Mouse (Mus musculus) MEL (cell line): ENCODE results near the gene Vars. TPM values are rescaled to one million over a fixed set of nuclear protein-coding genes. Genes with fewer than 3 reads are reported as not detected.
"Not testable (repeated sequence)": the region's sequence is repeated elsewhere in the genome, so short reads cannot be mapped to it uniquely, and the experiment has no call there.

Experiments
- DNase-seq: peaks from one replicate; pipeline ENCODE4 v3.0.0; 2011; ENCODE audit warnings: low read depth, low spot score
- H3K27ac ChIP-seq: 2 replicates; pipeline ENCODE4 v1.5.1; 2012; ENCODE audit warnings: low read depth, mild to moderate bottlenecking, control low read depth, low read length, moderate library complexity; ENCODE audit not compliant: control insufficient read depth
- H3K27me3 ChIP-seq, 2 experiments: fragments of 150-350 bp in 1 of 2; sonication (generic) in 1 of 2; 2 replicates each; pipeline ENCODE4 v1.6.1; 2012; ENCODE audit warnings: low read length in 2 of 2, mild to moderate bottlenecking in 2 of 2, improper control_type of control experiment in 1 of 2, moderate library complexity in 1 of 2; ENCODE audit not compliant: insufficient read depth in 2 of 2, control insufficient read depth in 1 of 2
- H3K36me3 ChIP-seq, 2 experiments: 2 replicates each; pipeline ENCODE4 v1.6.1; 2012 to 2014; ENCODE audit warnings: low read length in 2 of 2, improper control_type of control experiment in 1 of 2, inconsistent platforms in 1 of 2, mild to moderate bottlenecking in 1 of 2; ENCODE audit not compliant: insufficient read depth in 2 of 2, control insufficient read depth in 1 of 2
- H3K4me1 ChIP-seq, 2 experiments: fragments of 150-350 bp in 1 of 2; sonication (generic) in 1 of 2; 2 replicates each; pipeline ENCODE4 v1.6.1; 2012; ENCODE audit warnings: low read length in 2 of 2, improper control_type of control experiment in 1 of 2, mild to moderate bottlenecking in 1 of 2; ENCODE audit not compliant: insufficient read depth in 2 of 2, control insufficient read depth in 1 of 2
- H3K4me3 ChIP-seq, 2 experiments: fragments of 150-350 bp in 1 of 2; sonication (generic) in 1 of 2; 2 replicates each; pipeline ENCODE4 v1.5.1; 2012; ENCODE audit warnings: low read depth in 2 of 2, low read length in 2 of 2, mild to moderate bottlenecking in 2 of 2, moderate library complexity in 2 of 2, control low read depth in 1 of 2, improper control_type of control experiment in 1 of 2; ENCODE audit not compliant: control insufficient read depth in 1 of 2, insufficient read depth in 1 of 2
- H3K79me2 ChIP-seq: 2 replicates; pipeline ENCODE4 v1.6.1; 2012; ENCODE audit warnings: mild to moderate bottlenecking, low read length, moderate library complexity; ENCODE audit not compliant: control insufficient read depth, poor library complexity, insufficient read depth
- H3K9ac ChIP-seq: 2 replicates; pipeline ENCODE4 v1.6.1; 2012; ENCODE audit warnings: low read depth, mild to moderate bottlenecking, control low read depth, low read length, moderate library complexity; ENCODE audit not compliant: control insufficient read depth, poor library complexity, severe bottlenecking
- H3K9me3 ChIP-seq: fragments of 150-350 bp; sonication (generic); replicated peaks from 2 replicates; pipeline ENCODE4 v1.6.1; 2012; ENCODE audit warnings: mild to moderate bottlenecking, low read length, improper control_type of control experiment, moderate library complexity; ENCODE audit not compliant: insufficient read depth
- CHD1 ChIP-seq: IDR thresholded peaks from 2 replicates; pipeline ENCODE4 v1.6.1; 2012; ENCODE audit warnings: low read depth, mild to moderate bottlenecking, inconsistent platforms, low read length, improper control_type of control experiment
- CHD2 ChIP-seq: IDR thresholded peaks from 2 replicates; pipeline ENCODE4 v1.6.1; 2011; ENCODE audit warnings: low read length, improper control_type of control experiment
- CTCF ChIP-seq, 3 experiments: IDR thresholded peaks in 2 of 3; conservative IDR thresholded peaks in 1 of 3; 2 replicates each; pipeline ENCODE4 v1.5.1; 2011 to 2012; ENCODE audit warnings: low read length in 3 of 3, low read depth in 2 of 3, mild to moderate bottlenecking in 2 of 3, improper control_type of control experiment in 1 of 3, inconsistent platforms in 1 of 3, mixed read lengths in 1 of 3, moderate library complexity in 1 of 3; ENCODE audit not compliant: control insufficient read depth in 1 of 3, insufficient read depth in 1 of 3, poor library complexity in 1 of 3, severe bottlenecking in 1 of 3
- E2F4 ChIP-seq: IDR thresholded peaks from 2 replicates; pipeline ENCODE4 v1.6.1; 2011; ENCODE audit warnings: low read depth, low read length, improper control_type of control experiment, borderline replicate concordance
- GABPA ChIP-seq: IDR thresholded peaks from 2 replicates; pipeline ENCODE4 v1.6.1; 2012; ENCODE audit warnings: low read depth, mild to moderate bottlenecking, inconsistent platforms, low read length, improper control_type of control experiment, moderate library complexity
- KAT2A ChIP-seq: conservative IDR thresholded peaks from 2 replicates; pipeline ENCODE4 v1.6.1; 2012; ENCODE audit warnings: low read depth, low read length, improper control_type of control experiment, inconsistent platforms
- MAFK ChIP-seq: IDR thresholded peaks from 2 replicates; pipeline ENCODE4 v1.6.1; 2011; ENCODE audit warnings: low read depth, mild to moderate bottlenecking, low read length, improper control_type of control experiment, borderline replicate concordance
- MAX ChIP-seq: IDR thresholded peaks from 2 replicates; pipeline ENCODE4 v1.6.1; 2011; ENCODE audit warnings: low read length, improper control_type of control experiment
- MEF2A ChIP-seq: IDR thresholded peaks from 2 replicates; pipeline ENCODE4 v1.6.1; 2014; ENCODE audit warnings: low read depth, mild to moderate bottlenecking, inconsistent platforms, low read length, improper control_type of control experiment; ENCODE audit not compliant: poor library complexity, insufficient replicate concordance, severe bottlenecking; ENCODE audit errors: extremely low read depth
- POLR2A ChIP-seq, 2 experiments: IDR thresholded peaks; 2 replicates each; pipeline ENCODE4 v1.6.1; 2011 to 2012; ENCODE audit warnings: low read length in 2 of 2, mild to moderate bottlenecking in 2 of 2, control low read depth in 1 of 2, improper control_type of control experiment in 1 of 2, low read depth in 1 of 2, moderate library complexity in 1 of 2; ENCODE audit not compliant: control insufficient read depth in 1 of 2, insufficient read depth in 1 of 2, poor library complexity in 1 of 2
- POLR2AphosphoS5 ChIP-seq: IDR thresholded peaks from 2 replicates; pipeline ENCODE4 v1.6.1; 2012; ENCODE audit warnings: low read depth, borderline replicate concordance, mild to moderate bottlenecking, inconsistent platforms, low read length, moderate library complexity, mixed read lengths
- RAD21 ChIP-seq: IDR thresholded peaks from 2 replicates; pipeline ENCODE4 v1.6.1; 2011; ENCODE audit warnings: mild to moderate bottlenecking, low read depth, low read length, improper control_type of control experiment
- RCOR1 ChIP-seq: IDR thresholded peaks from 2 replicates; pipeline ENCODE4 v1.6.1; 2012; ENCODE audit warnings: low read depth, mild to moderate bottlenecking, inconsistent platforms, low read length, improper control_type of control experiment
- SIN3A ChIP-seq: IDR thresholded peaks from 2 replicates; pipeline ENCODE4 v1.6.1; 2012; ENCODE audit warnings: low read length, improper control_type of control experiment, inconsistent platforms
- SMC3 ChIP-seq: IDR thresholded peaks from 2 replicates; pipeline ENCODE4 v1.6.1; 2011; ENCODE audit warnings: low read depth, low read length, improper control_type of control experiment
- TAL1 ChIP-seq: IDR thresholded peaks from 2 replicates; pipeline ENCODE4 v1.6.1; 2012; ENCODE audit warnings: mild to moderate bottlenecking, inconsistent platforms, low read length, moderate library complexity, mixed read lengths
- TBP ChIP-seq: IDR thresholded peaks from 2 replicates; pipeline ENCODE4 v1.8.0; 2011; ENCODE audit warnings: low read depth, low read length, improper control_type of control experiment
- TCF12 ChIP-seq: IDR thresholded peaks from 2 replicates; pipeline ENCODE4 v1.6.1; 2014; ENCODE audit warnings: low read depth, mild to moderate bottlenecking, inconsistent platforms, low read length, improper control_type of control experiment, moderate library complexity
- USF1 ChIP-seq: IDR thresholded peaks from 2 replicates; pipeline ENCODE4 v1.6.1; 2014; ENCODE audit warnings: low read depth, mild to moderate bottlenecking, inconsistent platforms, low read length, improper control_type of control experiment, moderate library complexity
- USF2 ChIP-seq, 2 experiments: IDR thresholded peaks; 2 replicates each; pipeline ENCODE4 v1.6.1; 2011 to 2012; ENCODE audit warnings: improper control_type of control experiment in 2 of 2, low read length in 2 of 2, borderline replicate concordance in 1 of 2, inconsistent platforms in 1 of 2, low read depth in 1 of 2, mild to moderate bottlenecking in 1 of 2; ENCODE audit not compliant: insufficient read depth in 1 of 2
- ZMIZ1 ChIP-seq: IDR thresholded peaks from 2 replicates; pipeline ENCODE4 v1.6.1; 2012; ENCODE audit warnings: low read depth, mild to moderate bottlenecking, inconsistent platforms, low read length, improper control_type of control experiment, moderate library complexity
- polyA plus RNA-seq, 2 experiments: library from polyadenylated mRNA; stranded (reverse) in 1 of 2; unstranded in 1 of 2; fragments of >175 nt in 1 of 2; fragments of >200 nt in 1 of 2; gene quantifications; 2 replicates each; pipeline versions ENCODE4 v1.2.1 to v1.2.4; 2012; ENCODE audit warnings: low replicate concordance in 2 of 2, low read depth in 1 of 2; ENCODE audit not compliant: insufficient read length in 2 of 2, insufficient read depth in 1 of 2, missing spikeins in 1 of 2
- total RNA-seq: library from RNA; depleted of rRNA; stranded (reverse); fragments of 300-350 nt; gene quantifications from 2 replicates; pipeline ENCODE4 v1.2.3, GENCODE M21; 2012

The Vars gene
- total and polyA plus RNA-seq, 3 experiments, result 149 to 251 TPM; not detected in 1

GRCm38 (mm10) chr17:35031880-35032279 is 31.1 kb downstream of the Vars start:
- Histone ChIP-seq H3K36me3 (peaks cover 0 to 8% of the 10 kb centered on the region in 2 experiments; a peak in 2 of 4 replicates), H3K79me2 (peaks cover 4% of the 10 kb centered on the region), H3K9me3 (no peaks in the 10 kb centered on the region), H3K4me1 (peaks cover 3 to 12% of the 10 kb centered on the region in 2 experiments; a peak in 2 of 4 replicates), H3K27me3 (no peaks in the 10 kb centered on the region), H3K9ac (no peak overlapping the region), H3K4me3 (no peak overlapping the region), H3K27ac (no peak overlapping the region)
- TF ChIP-seq POLR2A (IDR thresholded peaks at IDR 0.05; ENCODE audit: control insufficient read depth in 1 of 2, insufficient read depth in 1 of 2, low read depth in 1 of 2, low read length in 2 of 2, poor library complexity in 1 of 2), result no peak
- TF ChIP-seq USF2 (IDR thresholded peaks at IDR 0.05; ENCODE audit: borderline replicate concordance in 1 of 2, insufficient read depth in 1 of 2, low read depth in 1 of 2, low read length in 2 of 2), result no peak
- no peak for TF ChIP-seq CTCF (IDR thresholded peaks at IDR 0.05 in 2 of 3, conservative IDR thresholded peaks at IDR 0.05 in 1 of 3; ENCODE audit: control insufficient read depth in 1 of 3, insufficient read depth in 1 of 3, low read depth in 2 of 3, low read length in 3 of 3, poor library complexity in 1 of 3, severe bottlenecking in 1 of 3)
- TF ChIP-seq CHD1, result no peak
- TF ChIP-seq MEF2A, result no peak
- TF ChIP-seq TAL1, result no peak
- TF ChIP-seq MAFK, result no peak
- TF ChIP-seq RCOR1, result no peak
- TF ChIP-seq TCF12, result no peak
- no peak for TF ChIP-seq SMC3
- no peak for TF ChIP-seq MAX
- no peak for TF ChIP-seq GABPA
- TF ChIP-seq KAT2A, result no peak
- no peak for DNase-seq

DNA sequence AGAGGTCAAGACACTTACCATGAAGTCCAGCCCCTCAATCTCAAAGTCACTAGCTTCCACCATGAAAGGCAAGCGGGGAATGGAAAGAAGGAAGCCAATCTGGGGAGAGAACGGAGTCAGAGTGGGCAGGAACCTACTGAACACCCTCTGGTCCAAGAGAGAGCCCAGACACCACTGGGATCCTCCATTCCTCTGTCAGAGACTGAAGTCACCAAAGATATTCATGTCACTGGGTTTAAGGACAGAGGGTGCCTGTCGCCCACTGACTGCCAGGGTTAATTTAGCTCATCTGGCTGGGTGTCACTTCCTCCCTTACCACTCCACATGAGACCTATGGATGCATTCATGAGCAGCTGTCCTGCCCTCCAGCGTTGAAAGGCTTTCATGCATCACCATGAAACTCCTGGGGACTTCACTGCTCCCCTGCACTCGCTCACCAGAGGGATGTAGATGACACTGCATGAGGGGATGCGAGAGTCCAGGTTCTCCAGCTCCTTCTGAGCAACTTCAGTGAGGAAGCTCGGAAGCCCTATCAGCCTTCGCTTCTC is 31.6 kb downstream of the Vars start:
- no peak for DNase-seq
- no peak overlapping the region for H3K27ac ChIP-seq
- H3K4me3 ChIP-seq, result no peak overlapping the region
- TF ChIP-seq CTCF (IDR thresholded peaks at IDR 0.05 in 2 of 3, conservative IDR thresholded peaks at IDR 0.05 in 1 of 3; ENCODE audit: control insufficient read depth in 1 of 3, insufficient read depth in 1 of 3, low read depth in 2 of 3, low read length in 3 of 3, poor library complexity in 1 of 3, severe bottlenecking in 1 of 3) (no peak), RAD21 (no peak), POLR2AphosphoS5 (no peak), USF1 (no peak), E2F4 (no peak), KAT2A (no peak), USF2 (IDR thresholded peaks at IDR 0.05; ENCODE audit: borderline replicate concordance in 1 of 2, insufficient read depth in 1 of 2, low read depth in 1 of 2, low read length in 2 of 2) (no peak), SMC3 (no peak), POLR2A (IDR thresholded peaks at IDR 0.05; ENCODE audit: control insufficient read depth in 1 of 2, insufficient read depth in 1 of 2, low read depth in 1 of 2, low read length in 2 of 2, poor library complexity in 1 of 2) (no peak), TBP (no peak), SIN3A (no peak), CHD2 (no peak), ZMIZ1 (no peak)
- peaks cover 3 to 12% of the 10 kb centered on the region in 2 experiments; a peak in 2 of 4 replicates for H3K4me1 ChIP-seq
- H3K27me3 ChIP-seq, result no peaks in the 10 kb centered on the region
- H3K79me2 ChIP-seq, result peaks cover 2% of the 10 kb centered on the region
- no peaks in the 10 kb centered on the region for H3K9me3 ChIP-seq
- H3K36me3 ChIP-seq, result peaks cover 0 to 8% of the 10 kb centered on the region in 2 experiments; a peak in 2 of 4 replicates
- H3K9ac ChIP-seq, result no peak overlapping the region

DNA sequence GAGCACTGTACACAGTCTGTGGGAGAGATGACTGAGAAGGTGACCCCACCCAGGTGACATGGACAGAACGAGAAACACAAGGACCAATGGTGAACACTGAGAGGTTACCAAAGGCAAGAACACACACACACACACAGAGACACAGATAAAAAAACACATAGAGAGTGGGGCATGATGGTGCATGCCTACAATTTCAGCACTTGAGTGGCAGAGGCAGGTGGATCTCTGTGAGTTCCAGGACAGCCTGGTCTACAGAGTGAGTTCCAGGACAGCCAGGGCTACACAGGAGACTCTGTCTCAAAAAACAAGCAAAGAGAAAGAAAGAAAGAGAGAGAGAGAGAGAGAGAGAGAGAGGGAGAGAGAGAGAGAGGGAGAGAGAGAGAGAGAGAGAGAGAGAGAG is 32.9 kb downstream of the Vars start:
- H3K4me3 ChIP-seq, H3K4me1 ChIP-seq, H3K36me3 ChIP-seq, H3K27ac ChIP-seq, H3K27me3 ChIP-seq, DNase-seq, H3K9me3 ChIP-seq, H3K9ac ChIP-seq, H3K79me2 ChIP-seq: not testable (repeated sequence)
